ENCODE assay signal across 8 mouse cellular contexts in the genomic region with DNA sequence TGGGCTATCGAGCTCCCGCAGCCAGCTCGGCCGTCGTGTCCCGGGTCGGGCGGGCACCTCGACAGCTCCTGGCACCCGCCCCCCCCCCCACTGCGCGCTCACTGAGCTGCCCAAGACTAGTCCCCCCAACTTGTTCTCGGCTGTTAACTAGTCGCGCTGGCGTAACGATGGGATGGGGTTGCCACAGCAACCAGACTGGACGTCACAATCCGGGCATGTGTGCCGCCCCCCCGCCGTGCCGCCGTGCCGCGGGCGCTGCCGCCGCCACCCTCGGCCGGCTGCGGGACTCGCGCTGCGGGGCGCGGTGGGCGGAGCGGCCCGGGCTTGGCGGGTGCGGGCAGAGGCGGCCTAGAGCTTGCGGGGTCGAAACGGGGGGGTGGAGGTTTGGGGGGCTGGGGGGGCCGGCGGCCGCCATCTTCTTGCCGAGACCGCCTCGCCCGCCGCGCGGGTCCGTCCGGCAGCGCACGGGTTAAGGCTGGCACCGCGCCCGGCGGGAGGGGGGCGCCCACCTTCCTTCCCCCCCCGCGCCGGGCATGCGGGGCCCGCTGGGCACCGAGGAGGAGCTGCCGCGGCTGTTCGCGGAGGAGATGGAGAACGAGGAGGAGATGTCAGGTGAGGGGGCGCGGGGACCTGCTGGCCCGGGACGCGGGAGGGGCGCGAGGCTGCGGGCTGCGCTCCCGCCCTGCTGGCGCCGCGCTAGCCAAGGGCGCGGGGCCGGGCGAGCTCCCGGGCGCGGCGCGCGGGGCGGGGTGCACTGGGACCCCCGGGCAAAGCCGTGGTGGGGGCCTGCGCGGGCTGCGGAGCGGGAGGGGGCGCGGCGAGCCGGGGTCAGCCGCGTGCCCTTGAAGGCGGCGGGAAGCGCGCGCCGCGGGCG. TPM values are rescaled to one million over a fixed set of nuclear protein-coding genes. Genes with fewer than 3 reads are reported as not detected.
DNase-seq lines count a peak whose midpoint lies in the region; ATAC-seq and TF ChIP-seq lines count a peak whose summit lies in the region.

Gene Chd5, plus strand, starts transcription at position 233 of the 874 bp plus-strand sequence.

- H3K9me3 ChIP-seq in hindbrain, embryonic 14.5 days (ENCODE audit: control insufficient read depth, low read length): no peaks in the 10 kb centered on the region
- H3K9me3 ChIP-seq in liver, embryonic 13.5 days (replicated peaks): no peaks in the 10 kb centered on the region
- H3K9me3 ChIP-seq in stomach, embryonic 14.5 days (ENCODE audit: control insufficient read depth, low read depth, low read length): no peaks in the 10 kb centered on the region

- H3K4me1 ChIP-seq in hindbrain, embryonic 14.5 days (replicated peaks; ENCODE audit: control insufficient read depth, insufficient read depth, low read length): peaks cover 33% of the 10 kb centered on the region
- H3K4me1 ChIP-seq in liver, embryonic 13.5 days (replicated peaks): peaks cover 14% of the 10 kb centered on the region
- H3K4me1 ChIP-seq in stomach, embryonic 14.5 days (ENCODE audit: control insufficient read depth, insufficient read depth, low read length): 0 out of 2 replicates have a peak, but pooled peaks cover 9% of the 10 kb centered on the region
- peaks cover 7% of the 10 kb centered on the region; the same call in 1 of the 2 replicates for H3K4me1 ChIP-seq in thymus, adult 2 months (replicated peaks; ENCODE audit: control insufficient read depth, insufficient read depth, low read length)

- peak; percentile 60 to 67 for DNase-seq in layer of hippocampus, adult 18-20 months (ENCODE audit: low spot score in 2 of 2)
- DNase-seq in layer of hippocampus, adult 11-12 months (ENCODE audit: low spot score): no peak
- DNase-seq in cerebellum, postnatal 36 days: peak; percentile 46 to 59
- DNase-seq in hindbrain, embryonic 14.5 days (ENCODE audit: low spot score): peak; percentile 53
- DNase-seq in liver, embryonic 13.5 days: no peak
- DNase-seq in thymus, adult 2 months: no peak
- no peak for DNase-seq in ovary, postnatal 36 days (ENCODE audit: low spot score)

- peak within 1 kb of the TSS; percentile 83 for H3K27ac ChIP-seq in hindbrain, embryonic 14.5 days
- no peak within 1 kb of the TSS for H3K27ac ChIP-seq in liver, embryonic 13.5 days
- H3K27ac ChIP-seq in stomach, embryonic 14.5 days (ENCODE audit: low read length): no peak within 1 kb of the TSS
- H3K27ac ChIP-seq in thymus, adult 2 months (ENCODE audit: control insufficient read depth, insufficient read depth, low read length): no peak within 1 kb of the TSS

- no peak for TF ChIP-seq CTCF in thymus, adult 2 months (IDR thresholded peaks at IDR 0.05; ENCODE audit: borderline replicate concordance, control insufficient read depth, extremely low read depth, insufficient read depth, low read length, poor library complexity)

- TF ChIP-seq POLR2A in thymus, adult 2 months (IDR thresholded peaks at IDR 0.05; ENCODE audit: control insufficient read depth, extremely low read depth, insufficient read depth, low read length, poor library complexity): no peak

- under 1% methylated on average over 84 of the region's 120 CpGs for WGBS in hindbrain, embryonic 14.5 days
- WGBS in liver, embryonic 13.5 days (ENCODE audit: insufficient replicate concordance): 4% methylated on average over 79 of the region's 120 CpGs
- WGBS in stomach, embryonic 14.5 days: 1% methylated on average over 62 of the region's 120 CpGs
- 6% methylated on average over 108 of the region's 120 CpGs for WGBS in thymus, adult 2 months

- peak within 1 kb of the TSS; percentile 93 for H3K4me2 ChIP-seq in hindbrain, embryonic 14.5 days (replicated peaks)
- peak within 1 kb of the TSS; percentile 61 for H3K4me2 ChIP-seq in liver, embryonic 13.5 days
- H3K4me2 ChIP-seq in stomach, embryonic 14.5 days (replicated peaks; ENCODE audit: low read depth, low read length): peak within 1 kb of the TSS; percentile 100

- peaks cover 15% of the 10 kb centered on the region for H3K27me3 ChIP-seq in hindbrain, embryonic 14.5 days (ENCODE audit: control insufficient read depth, insufficient read depth, low read length)
- H3K27me3 ChIP-seq in liver, embryonic 13.5 days: peaks cover 78% of the 10 kb centered on the region
- H3K27me3 ChIP-seq in stomach, embryonic 14.5 days (ENCODE audit: control insufficient read depth, insufficient read depth, low read length): peaks cover 28% of the 10 kb centered on the region
- H3K27me3 ChIP-seq in thymus, adult 2 months (ENCODE audit: control insufficient read depth, insufficient read depth, low read length): peaks cover 16% of the 10 kb centered on the region

- H3K36me3 ChIP-seq in hindbrain, embryonic 14.5 days (replicated peaks; ENCODE audit: control insufficient read depth, insufficient read depth): peaks cover 16% of the 10 kb centered on the region
- peaks cover 22% of the 10 kb centered on the region for H3K36me3 ChIP-seq in liver, embryonic 13.5 days
- H3K36me3 ChIP-seq in stomach, embryonic 14.5 days (ENCODE audit: control insufficient read depth, insufficient read depth, low read length): peaks cover 14% of the 10 kb centered on the region
- peaks cover 6% of the 10 kb centered on the region for H3K36me3 ChIP-seq in thymus, adult 2 months (ENCODE audit: control insufficient read depth, insufficient read depth, low read length)

- peak within 1 kb of the TSS; percentile 79 for H3K4me3 ChIP-seq in hindbrain, embryonic 14.5 days (replicated peaks; ENCODE audit: low read length)
- H3K4me3 ChIP-seq in liver, embryonic 13.5 days (replicated peaks): peak within 1 kb of the TSS; percentile 41
- peak within 1 kb of the TSS; percentile 49 for H3K4me3 ChIP-seq in stomach, embryonic 14.5 days (ENCODE audit: low read depth, low read length)
- H3K4me3 ChIP-seq in thymus, adult 2 months (ENCODE audit: control insufficient read depth, insufficient read depth, low read length): no peak within 1 kb of the TSS

- peak; percentile 49 for ATAC-seq in hindbrain, embryonic 14.5 days (ENCODE audit: low FRiP score)
- no peak for ATAC-seq in liver, embryonic 13.5 days (ENCODE audit: low read depth)
- no peak for ATAC-seq in stomach, embryonic 14.5 days (ENCODE audit: insufficient number of reproducible peaks, insufficient read depth, low FRiP score, low read depth)

- H3K9ac ChIP-seq in hindbrain, embryonic 14.5 days: peak within 1 kb of the TSS; percentile 92
- no peak within 1 kb of the TSS for H3K9ac ChIP-seq in liver, embryonic 13.5 days
- no peak within 1 kb of the TSS; the same call in 1 of the 2 replicates for H3K9ac ChIP-seq in stomach, embryonic 14.5 days (replicated peaks; ENCODE audit: low read depth, low read length)

RNA-seq across cellular contexts. Expression of gene Chd5, which starts in this region (rescaled TPM):
- total RNA-seq in layer of hippocampus, adult 18-20 months (2021): 100 to 1,000 TPM; 129 to 131 TPM
- 41.9 and 46.7 TPM in 2 replicates for polyA plus RNA-seq in hindbrain, embryonic 14.5 days (2014; fragmentation: Nextera tagmentation; extraction: Ambion mirVana)
- polyA plus RNA-seq in liver, embryonic 13.5 days (2015; fragmentation: Nextera tagmentation; extraction: Ambion mirVana): 0.21 and 0.52 TPM in 2 replicates
- polyA plus RNA-seq in stomach, embryonic 14.5 days (2014; fragmentation: Nextera tagmentation; extraction: Ambion mirVana): 0.39 and 0.81 TPM in 2 replicates
- 0.11 and 0.16 TPM in 2 replicates for polyA plus RNA-seq in thymus, adult 2 months (2012; rRNA removed)

Comparison
In these comparisons a context has a peak if more than half of its experiments do, and no peak if none do; other contexts are left out.
1. RNA of gene Chd5 (polyA plus RNA-seq): 41.9 to 46.7 TPM in hindbrain, embryonic 14.5 days; 0.39 to 0.81 TPM in stomach, embryonic 14.5 days, 0.21 to 0.52 TPM in liver, embryonic 13.5 days and 0.11 to 0.16 TPM in thymus, adult 2 months; every median in the first group is over 10 times any median in the second.
2. DNase-seq: peak in layer of hippocampus, adult 18-20 months (2 of 2), cerebellum, postnatal 36 days (2 of 2) and hindbrain, embryonic 14.5 days (single experiment); none in layer of hippocampus, adult 11-12 months (single experiment), liver, embryonic 13.5 days (single experiment), thymus, adult 2 months (single experiment) and ovary, postnatal 36 days (single experiment).
3. Peak in every context shown above with its lines, with median percentiles within 50 percentile points of each other: H3K4me2 ChIP-seq.